Mouse (Mus musculus): ENCODE data around the gene Rasl11b. TPM values are rescaled to one million over a fixed set of nuclear protein-coding genes. Genes with fewer than 3 reads are reported as not detected.

Gene Rasl11b
- polyA plus RNA-seq, 1 experiment, result 10.1 TPM

- TF ChIP-seq POLR2A (IDR thresholded peaks at IDR 0.05; ENCODE audit: low read depth, low read length), result no peak
- no peak for TF ChIP-seq CTCF (IDR thresholded peaks at IDR 0.05; ENCODE audit: extremely low read depth, insufficient read length, insufficient replicate concordance, low read depth, low read length)
- Histone ChIP-seq H3K27me3 (ENCODE audit: control insufficient read depth, insufficient read depth, low read length) (no peaks in the 10 kb centered on the region), H3K27ac (ENCODE audit: insufficient read depth, low read depth, low read length) (no peak overlapping the region), H3K4me1 (ENCODE audit: control insufficient read depth, insufficient read depth, insufficient read length, low read length) (peaks cover 18% of the 10 kb centered on the region), H3K36me3 (ENCODE audit: control insufficient read depth, insufficient read depth, low read length) (no peaks in the 10 kb centered on the region), H3K4me3 (ENCODE audit: low read depth, low read length) (peak overlapping the region; percentile 84)
- 24% methylated on average over 16 of the region's 16 CpGs for WGBS
These were observed 852 bp upstream of the Rasl11b start for GRCm38 (mm10) chr5:74194027-74194840.

DNA sequence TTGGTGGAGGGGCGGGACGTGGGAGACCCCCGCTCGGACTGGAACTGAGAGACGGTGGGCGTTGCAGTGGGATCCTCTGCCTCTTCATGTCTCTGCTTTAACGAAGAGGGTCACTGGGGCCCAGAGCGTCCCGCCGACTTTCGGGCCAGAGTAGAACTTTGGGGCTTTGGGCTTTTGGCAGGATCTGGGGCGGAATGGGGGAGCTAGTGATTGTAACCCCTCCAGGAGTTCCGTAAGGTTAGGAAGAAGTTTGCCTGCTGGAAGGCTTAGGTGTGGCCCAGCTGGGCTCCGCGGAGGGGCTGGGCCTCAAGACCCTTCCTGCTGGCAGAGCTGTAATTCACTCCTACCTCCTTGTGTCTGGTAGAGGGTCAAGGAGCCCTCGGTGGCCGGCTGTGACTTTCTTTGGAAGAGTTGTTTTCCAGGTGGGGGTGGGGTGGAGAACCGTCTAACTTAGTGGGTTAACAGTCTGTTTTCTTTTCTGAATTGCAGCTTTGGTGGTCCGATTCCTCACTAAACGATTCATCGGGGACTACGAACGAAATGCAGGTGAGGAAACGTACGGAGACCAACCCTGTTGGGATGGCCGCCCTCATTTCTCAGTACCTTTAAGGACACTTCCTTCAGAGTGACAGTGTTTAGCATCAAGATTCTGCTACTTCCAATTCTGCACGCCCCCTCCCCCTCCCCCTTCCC, 674 bp downstream of the Rasl11b start:
- Histone ChIP-seq H3K27me3 (ENCODE audit: control insufficient read depth, insufficient read depth, low read length) (no peaks in the 10 kb centered on the region), H3K4me3 (ENCODE audit: low read depth, low read length) (peak overlapping the region; percentile 84), H3K27ac (ENCODE audit: insufficient read depth, low read depth, low read length) (no peak overlapping the region), H3K36me3 (ENCODE audit: control insufficient read depth, insufficient read depth, low read length) (no peaks in the 10 kb centered on the region), H3K4me1 (ENCODE audit: control insufficient read depth, insufficient read depth, insufficient read length, low read length) (peaks cover 16% of the 10 kb centered on the region)
- 5% methylated on average over 27 of the region's 27 CpGs for WGBS
- TF ChIP-seq CTCF (IDR thresholded peaks at IDR 0.05; ENCODE audit: extremely low read depth, insufficient read length, insufficient replicate concordance, low read depth, low read length) (no peak), POLR2A (IDR thresholded peaks at IDR 0.05; ENCODE audit: low read depth, low read length) (no peak)

DNA sequence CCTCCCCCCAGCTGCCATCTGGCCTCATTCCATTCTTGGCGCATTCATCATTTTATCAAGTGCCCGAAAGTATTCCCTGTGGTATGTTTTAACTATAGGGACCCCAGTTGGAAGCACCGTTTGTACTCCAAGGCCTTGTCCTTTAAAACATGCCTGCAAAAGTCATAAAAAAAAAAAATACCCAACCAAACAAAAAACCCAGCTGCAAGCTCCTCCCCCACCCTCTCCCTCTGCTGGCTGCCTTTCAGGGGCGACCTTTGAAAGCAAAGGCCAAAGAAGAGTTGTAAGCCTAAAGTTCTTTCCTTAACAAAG, 1.2 kb downstream of the Rasl11b start:
- TF ChIP-seq POLR2A (IDR thresholded peaks at IDR 0.05; ENCODE audit: low read depth, low read length) (no peak), CTCF (IDR thresholded peaks at IDR 0.05; ENCODE audit: extremely low read depth, insufficient read length, insufficient replicate concordance, low read depth, low read length) (peak; percentile 17; the same call in 1 of the 2 replicates)
- 8% methylated on average over 4 of the region's 4 CpGs for WGBS
- Histone ChIP-seq H3K27ac (ENCODE audit: insufficient read depth, low read depth, low read length) (no peak overlapping the region), H3K36me3 (ENCODE audit: control insufficient read depth, insufficient read depth, low read length) (no peaks in the 10 kb centered on the region), H3K4me1 (ENCODE audit: control insufficient read depth, insufficient read depth, insufficient read length, low read length) (peaks cover 16% of the 10 kb centered on the region), H3K27me3 (ENCODE audit: control insufficient read depth, insufficient read depth, low read length) (no peaks in the 10 kb centered on the region), H3K4me3 (ENCODE audit: low read depth, low read length) (no peak overlapping the region)

DNA sequence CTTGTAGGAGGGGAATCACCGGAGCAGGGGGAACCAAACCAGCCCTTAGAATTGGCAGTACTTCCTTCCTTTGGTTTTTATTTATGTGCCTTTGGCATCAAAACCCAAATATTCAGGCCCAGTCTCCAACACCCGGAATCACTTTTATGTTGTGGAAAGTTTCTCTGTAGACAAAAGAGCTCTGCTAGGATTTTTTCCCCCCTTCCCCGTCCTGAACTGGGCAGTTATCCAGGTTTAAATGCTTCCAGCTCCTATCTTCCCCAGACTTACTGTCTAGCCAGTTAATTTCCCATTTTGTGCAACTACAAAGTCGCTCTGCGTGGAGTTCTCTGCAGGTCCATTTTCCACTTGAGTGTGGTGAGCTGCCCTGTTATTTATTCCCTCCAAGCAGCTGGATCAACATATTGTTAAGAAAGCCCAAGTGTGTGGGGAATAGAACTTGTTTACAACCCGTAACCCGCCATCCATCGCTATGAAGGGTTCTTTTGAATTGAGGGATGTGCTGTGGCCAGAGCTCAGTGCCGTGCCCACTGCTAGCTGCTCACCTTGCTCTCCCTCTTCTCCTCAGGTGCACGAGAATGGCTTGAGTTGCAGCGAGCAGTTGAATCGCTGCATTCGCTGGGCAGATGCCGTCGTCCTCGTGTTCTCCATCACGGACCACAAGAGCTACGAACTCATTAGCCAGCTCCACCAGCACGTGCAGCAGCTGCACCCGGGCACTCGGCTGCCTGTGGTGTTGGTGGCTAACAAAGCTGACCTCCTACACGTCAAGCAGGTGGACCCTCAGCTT, 2.6 kb downstream of the Rasl11b start:
- Histone ChIP-seq H3K36me3 (ENCODE audit: control insufficient read depth, insufficient read depth, low read length) (no peaks in the 10 kb centered on the region), H3K4me3 (ENCODE audit: low read depth, low read length) (no peak overlapping the region; the same call in 1 of the 2 replicates), H3K27ac (ENCODE audit: insufficient read depth, low read depth, low read length) (no peak overlapping the region), H3K4me1 (ENCODE audit: control insufficient read depth, insufficient read depth, insufficient read length, low read length) (peaks cover 16% of the 10 kb centered on the region), H3K27me3 (ENCODE audit: control insufficient read depth, insufficient read depth, low read length) (no peaks in the 10 kb centered on the region)
- 80% methylated on average over 22 of the region's 22 CpGs for WGBS
- TF ChIP-seq POLR2A (IDR thresholded peaks at IDR 0.05; ENCODE audit: low read depth, low read length), result no peak
- TF ChIP-seq CTCF (IDR thresholded peaks at IDR 0.05; ENCODE audit: extremely low read depth, insufficient read length, insufficient replicate concordance, low read depth, low read length), result no peak

GRCm38 (mm10) chr5:74198446-74198845, 3.4 kb downstream of the Rasl11b start:
- WGBS, result 88% methylated on average over 11 of the region's 11 CpGs
- Histone ChIP-seq H3K27ac (ENCODE audit: insufficient read depth, low read depth, low read length) (no peak overlapping the region), H3K4me3 (ENCODE audit: low read depth, low read length) (no peak overlapping the region), H3K4me1 (ENCODE audit: control insufficient read depth, insufficient read depth, insufficient read length, low read length) (peaks cover 16% of the 10 kb centered on the region), H3K27me3 (ENCODE audit: control insufficient read depth, insufficient read depth, low read length) (no peaks in the 10 kb centered on the region), H3K36me3 (ENCODE audit: control insufficient read depth, insufficient read depth, low read length) (no peaks in the 10 kb centered on the region)
- TF ChIP-seq CTCF (IDR thresholded peaks at IDR 0.05; ENCODE audit: extremely low read depth, insufficient read length, insufficient replicate concordance, low read depth, low read length) (no peak), POLR2A (IDR thresholded peaks at IDR 0.05; ENCODE audit: low read depth, low read length) (no peak)

- no peak for TF ChIP-seq POLR2A (IDR thresholded peaks at IDR 0.05; ENCODE audit: low read depth, low read length)
- TF ChIP-seq CTCF (IDR thresholded peaks at IDR 0.05; ENCODE audit: extremely low read depth, insufficient read length, insufficient replicate concordance, low read depth, low read length), result no peak
- WGBS, result 80% methylated on average over 13 of the region's 13 CpGs
- H3K27me3 ChIP-seq (ENCODE audit: control insufficient read depth, insufficient read depth, low read length), result no peaks in the 10 kb centered on the region
- H3K27ac ChIP-seq (ENCODE audit: insufficient read depth, low read depth, low read length), result no peak overlapping the region
- no peaks in the 10 kb centered on the region for H3K36me3 ChIP-seq (ENCODE audit: control insufficient read depth, insufficient read depth, low read length)
- peaks cover 8% of the 10 kb centered on the region for H3K4me1 ChIP-seq (ENCODE audit: control insufficient read depth, insufficient read depth, insufficient read length, low read length)
- no peak overlapping the region for H3K4me3 ChIP-seq (ENCODE audit: low read depth, low read length)
These were observed 4.7 kb downstream of the Rasl11b start for GRCm38 (mm10) chr5:74199793-74200192.

Data from small intestine, adult 2 months (tissue).